Mouse (Mus musculus): ENCODE measurements around the gene Acsm3.

DNA sequence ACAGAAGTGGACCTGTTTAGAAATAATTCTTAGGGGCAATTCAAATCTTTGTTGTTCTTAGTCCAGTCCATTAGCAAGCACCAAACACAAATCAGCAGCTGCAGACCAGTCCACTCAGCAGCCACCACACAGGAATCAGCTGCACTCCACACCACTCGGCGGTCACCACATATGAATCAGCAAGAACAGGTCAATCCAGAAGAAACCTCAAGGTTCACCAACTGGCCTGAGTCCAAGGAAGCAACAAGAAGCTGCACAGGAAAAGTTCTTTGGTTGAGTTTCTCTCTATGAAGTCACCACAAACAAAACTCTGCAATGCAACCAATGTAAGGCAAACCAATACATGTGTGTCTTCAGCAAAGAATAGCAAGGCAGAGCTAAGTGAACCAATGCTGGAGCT lies 33.1 kb upstream of the Acsm3 start:
- TF ChIP-seq CTCF (IDR thresholded peaks at IDR 0.05; ENCODE audit: low read depth) (no peak), EP300 (IDR thresholded peaks at IDR 0.05; ENCODE audit: low read depth) (no peak)

Measured in liver, postnatal 0 days (tissue).